Mouse (Mus musculus): ENCODE results near the gene Cisd2. TPM values are rescaled to one million over a fixed set of nuclear protein-coding genes. Genes with fewer than 3 reads are reported as not detected.

The Cisd2 gene
- polyA plus RNA-seq (2014; fragmentation: Nextera tagmentation; extraction: Ambion mirVana) = 57.6 and 60.7 TPM in 2 replicates

DNA sequence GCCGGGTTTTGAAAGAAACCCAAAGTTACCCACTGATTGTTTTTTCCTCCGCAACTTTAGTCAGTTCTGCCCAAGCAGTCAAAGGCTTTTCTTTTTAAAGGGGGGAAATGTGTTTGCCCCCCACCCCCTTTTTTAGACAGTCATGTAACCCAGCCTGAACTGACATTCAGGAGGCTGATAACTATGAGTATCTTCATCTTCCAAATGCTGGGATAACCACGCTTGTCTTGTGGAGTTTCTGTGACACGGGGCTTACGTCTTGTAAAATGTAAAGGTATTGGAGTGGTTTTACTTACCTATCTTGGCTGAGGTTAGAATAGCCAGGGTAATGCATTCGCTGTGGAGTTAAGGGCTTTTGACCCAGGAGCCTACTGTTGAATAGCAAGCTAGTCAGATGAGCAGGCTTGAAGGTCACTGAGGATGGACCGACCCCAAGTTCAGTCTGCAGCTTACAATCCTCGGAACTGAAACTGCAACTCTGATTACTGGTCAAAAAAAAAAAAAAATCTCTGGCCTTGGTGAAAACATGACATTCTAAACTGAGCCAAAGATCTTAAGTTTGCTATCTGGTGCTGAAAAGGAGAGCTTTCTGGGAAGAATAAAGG, at the start of gene Cisd2:
TSS of gene Cisd2 (minus strand) at position 318 of the 605 bp plus-strand sequence.
- Histone ChIP-seq H3K9ac (peak within 1 kb of the TSS; percentile 86), H3K27ac (peak within 1 kb of the TSS; percentile 99), H3K4me3 (replicated peaks; ENCODE audit: low read length) (peak within 1 kb of the TSS; percentile 76), H3K4me2 (replicated peaks) (peak within 1 kb of the TSS; percentile 82), H3K4me1 (replicated peaks; ENCODE audit: control insufficient read depth, insufficient read depth, low read length) (peaks cover 20% of the 10 kb centered on the region; the same call in 1 of the 2 replicates), H3K9me3 (ENCODE audit: control insufficient read depth, low read length) (no peaks in the 10 kb centered on the region), H3K36me3 (replicated peaks; ENCODE audit: control insufficient read depth, insufficient read depth) (no peaks in the 10 kb centered on the region), H3K27me3 (ENCODE audit: control insufficient read depth, insufficient read depth, low read length) (no peaks in the 10 kb centered on the region)
- WGBS = 2% methylated on average over 8 of the region's 8 CpGs
- ATAC-seq (ENCODE audit: low FRiP score) (peak; percentile 31), DNase-seq (ENCODE audit: low spot score) (no peak)

DNA sequence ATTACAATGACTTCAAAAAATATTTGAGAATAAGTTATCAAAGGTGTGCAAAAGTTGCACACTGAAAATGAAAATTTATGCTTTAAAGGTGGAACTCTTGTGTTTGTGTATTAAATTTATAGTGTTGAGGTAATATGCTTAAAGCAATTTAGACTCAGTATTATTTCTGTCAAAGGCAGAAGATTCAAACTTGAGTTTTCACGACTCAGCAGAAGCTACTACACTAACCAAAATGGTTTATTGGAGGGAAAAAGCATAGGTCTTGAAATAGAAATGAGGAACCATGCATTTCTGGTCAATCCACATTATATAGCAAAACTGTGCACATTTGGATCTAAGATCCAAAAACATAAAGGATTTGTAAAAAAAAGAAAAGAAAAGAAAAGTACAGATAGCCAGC, 47.1 kb upstream of the Cisd2 start:
- ATAC-seq (ENCODE audit: low FRiP score) = no peak
- no peaks in the 10 kb centered on the region for H3K27me3 ChIP-seq (ENCODE audit: control insufficient read depth, insufficient read depth, low read length)
- H3K9ac ChIP-seq = no peak overlapping the region
- H3K4me2 ChIP-seq (replicated peaks) = no peak overlapping the region
- H3K4me1 ChIP-seq (replicated peaks; ENCODE audit: control insufficient read depth, insufficient read depth, low read length) = no peaks in the 10 kb centered on the region
- H3K9me3 ChIP-seq (ENCODE audit: control insufficient read depth, low read length) = no peaks in the 10 kb centered on the region
- peaks cover 22% of the 10 kb centered on the region for H3K36me3 ChIP-seq (replicated peaks; ENCODE audit: control insufficient read depth, insufficient read depth)
- no peak overlapping the region for H3K4me3 ChIP-seq (replicated peaks; ENCODE audit: low read length)
- WGBS = 78% methylated on average over 1 of the region's 1 CpGs
- DNase-seq (ENCODE audit: low spot score) = no peak
- no peak overlapping the region for H3K27ac ChIP-seq

DNA sequence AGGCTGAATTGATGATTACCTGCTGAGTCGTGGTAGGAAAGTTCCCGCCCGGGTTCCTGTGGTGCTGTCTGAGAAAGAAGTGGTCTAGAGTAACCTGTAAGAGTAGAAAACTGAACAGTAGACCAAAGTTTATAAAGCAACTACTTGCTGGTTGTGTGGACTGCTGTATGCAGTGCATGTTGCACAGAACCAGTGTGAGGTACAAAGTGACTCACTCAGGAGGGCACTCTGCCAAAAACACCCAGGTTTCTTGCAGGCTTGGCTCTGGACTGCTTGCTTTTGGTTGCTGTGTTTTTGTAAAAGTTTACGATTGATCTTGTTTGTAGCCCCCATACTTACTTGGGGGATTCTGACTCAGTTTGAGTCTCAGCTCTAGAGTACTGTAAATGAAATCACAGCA, 46.2 kb upstream of the Cisd2 start:
- no peaks in the 10 kb centered on the region for H3K27me3 ChIP-seq (ENCODE audit: control insufficient read depth, insufficient read depth, low read length)
- H3K4me1 ChIP-seq (replicated peaks; ENCODE audit: control insufficient read depth, insufficient read depth, low read length) = no peaks in the 10 kb centered on the region
- H3K9ac ChIP-seq = no peak overlapping the region
- DNase-seq (ENCODE audit: low spot score) (peak; percentile 38), ATAC-seq (ENCODE audit: low FRiP score) (no peak; the same call in 1 of the 2 replicates)
- no peak overlapping the region for H3K27ac ChIP-seq
- no peak overlapping the region for H3K4me3 ChIP-seq (replicated peaks; ENCODE audit: low read length)
- WGBS = 49% methylated on average over 4 of the region's 4 CpGs
- no peak overlapping the region for H3K4me2 ChIP-seq (replicated peaks)
- H3K9me3 ChIP-seq (ENCODE audit: control insufficient read depth, low read length) = no peaks in the 10 kb centered on the region
- peaks cover 26% of the 10 kb centered on the region for H3K36me3 ChIP-seq (replicated peaks; ENCODE audit: control insufficient read depth, insufficient read depth)

DNA sequence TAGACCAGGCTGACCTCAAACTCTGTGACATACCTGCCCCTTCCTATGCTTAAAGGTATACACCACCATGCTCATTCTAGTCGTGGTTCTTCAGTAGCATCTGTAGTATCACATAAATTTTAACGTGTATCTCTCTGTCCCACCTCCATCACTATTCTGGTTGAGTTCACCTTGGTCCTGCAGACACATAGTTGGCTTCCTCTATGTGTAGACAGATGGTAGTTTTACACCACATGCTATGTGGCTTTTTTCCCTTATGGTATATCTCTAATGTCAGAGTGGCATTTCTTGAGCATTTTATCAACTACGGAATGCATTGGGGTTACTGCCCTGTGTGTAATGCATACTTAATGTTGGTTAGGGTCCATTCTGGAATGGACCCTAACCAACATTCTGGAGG, 45.4 kb upstream of the Cisd2 start:
- no peak overlapping the region for H3K4me2 ChIP-seq (replicated peaks)
- no peak overlapping the region for H3K27ac ChIP-seq
- ATAC-seq (ENCODE audit: low FRiP score) (no peak), DNase-seq (ENCODE audit: low spot score) (no peak)
- H3K27me3 ChIP-seq (ENCODE audit: control insufficient read depth, insufficient read depth, low read length) = no peaks in the 10 kb centered on the region
- H3K9ac ChIP-seq = no peak overlapping the region
- H3K4me3 ChIP-seq (replicated peaks; ENCODE audit: low read length) = no peak overlapping the region
- WGBS = 51% methylated on average over 3 of the region's 3 CpGs
- no peaks in the 10 kb centered on the region for H3K9me3 ChIP-seq (ENCODE audit: control insufficient read depth, low read length)
- no peaks in the 10 kb centered on the region for H3K4me1 ChIP-seq (replicated peaks; ENCODE audit: control insufficient read depth, insufficient read depth, low read length)
- peaks cover 34% of the 10 kb centered on the region for H3K36me3 ChIP-seq (replicated peaks; ENCODE audit: control insufficient read depth, insufficient read depth)

DNA sequence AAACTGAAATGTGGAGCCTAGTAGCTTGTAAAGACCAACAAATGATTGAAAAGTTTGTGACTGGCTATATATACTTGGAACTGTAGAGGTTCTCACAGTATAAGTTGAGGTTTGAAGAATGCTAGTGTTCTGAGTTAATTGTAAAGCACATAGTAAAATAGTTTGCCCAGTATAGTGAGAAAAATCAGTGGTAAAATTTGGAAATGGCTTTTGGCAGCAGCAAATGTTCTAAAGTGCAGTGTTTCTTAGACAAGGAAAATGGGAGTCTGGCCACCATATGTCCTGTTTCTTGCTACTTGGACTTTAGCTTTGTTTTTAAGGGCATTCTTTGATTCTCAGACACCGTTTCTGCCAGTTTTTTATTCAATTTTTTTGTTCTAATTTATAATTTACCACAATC, 44.7 kb upstream of the Cisd2 start:
- Histone ChIP-seq H3K4me1 (replicated peaks; ENCODE audit: control insufficient read depth, insufficient read depth, low read length) (no peaks in the 10 kb centered on the region), H3K4me2 (replicated peaks) (no peak overlapping the region), H3K27ac (no peak overlapping the region), H3K9ac (no peak overlapping the region), H3K36me3 (replicated peaks; ENCODE audit: control insufficient read depth, insufficient read depth) (peaks cover 40% of the 10 kb centered on the region), H3K27me3 (ENCODE audit: control insufficient read depth, insufficient read depth, low read length) (no peaks in the 10 kb centered on the region), H3K9me3 (ENCODE audit: control insufficient read depth, low read length) (no peaks in the 10 kb centered on the region), H3K4me3 (replicated peaks; ENCODE audit: low read length) (no peak overlapping the region)
- WGBS = 86% methylated on average over 1 of the region's 1 CpGs
- DNase-seq (ENCODE audit: low spot score) (no peak), ATAC-seq (ENCODE audit: low FRiP score) (no peak)

DNA sequence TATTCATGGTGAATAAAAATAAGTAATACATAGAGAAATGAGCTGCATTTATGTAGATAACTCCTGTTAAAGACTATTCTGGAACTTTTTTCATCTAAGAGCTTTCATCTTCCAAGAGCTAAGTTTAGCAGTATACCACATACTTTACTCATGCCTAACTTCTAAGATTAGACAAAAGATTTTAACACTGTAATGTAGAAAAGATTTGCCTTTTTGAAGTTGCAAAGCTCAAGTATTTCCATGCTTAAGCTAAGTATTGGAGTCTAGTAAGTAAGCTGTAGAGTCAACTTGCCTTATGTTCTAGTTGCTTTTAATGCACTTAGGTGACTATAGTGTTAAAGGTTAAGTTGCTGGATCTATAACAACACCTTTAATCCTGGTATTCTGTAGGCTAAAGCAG, 35.3 kb upstream of the Cisd2 start:
- H3K27ac ChIP-seq = no peak overlapping the region

DNA sequence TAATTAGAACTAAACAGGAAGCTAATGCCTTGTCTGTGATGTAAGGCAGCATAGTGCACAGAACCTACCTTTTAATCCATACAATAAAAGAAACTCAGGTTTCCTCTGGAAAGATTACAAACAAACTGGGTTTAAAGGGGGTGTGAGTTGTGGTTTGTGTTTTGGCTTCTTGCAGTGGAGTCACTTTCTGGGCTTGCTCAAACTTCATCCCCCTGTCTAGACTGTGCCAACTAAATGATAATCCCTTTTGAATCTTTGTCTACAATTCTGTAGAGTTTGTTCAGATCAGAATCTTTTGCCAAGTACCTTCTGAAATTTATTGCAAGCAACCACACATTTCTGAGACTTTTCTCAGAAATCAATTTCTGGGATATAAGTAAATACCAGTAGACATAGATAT, 21.2 kb upstream of the Cisd2 start:
- Histone ChIP-seq H3K9ac (no peak overlapping the region), H3K4me2 (replicated peaks) (no peak overlapping the region), H3K9me3 (ENCODE audit: control insufficient read depth, low read length) (no peaks in the 10 kb centered on the region), H3K4me1 (replicated peaks; ENCODE audit: control insufficient read depth, insufficient read depth, low read length) (peaks cover 26% of the 10 kb centered on the region), H3K4me3 (replicated peaks; ENCODE audit: low read length) (no peak overlapping the region), H3K27ac (no peak overlapping the region), H3K27me3 (ENCODE audit: control insufficient read depth, insufficient read depth, low read length) (no peaks in the 10 kb centered on the region), H3K36me3 (replicated peaks; ENCODE audit: control insufficient read depth, insufficient read depth) (peaks cover 18% of the 10 kb centered on the region)
- ATAC-seq (ENCODE audit: low FRiP score) (no peak), DNase-seq (ENCODE audit: low spot score) (no peak)

More for the DNA sequence above, 35.3 kb upstream of the Cisd2 start:
- Histone ChIP-seq H3K4me1 (replicated peaks; ENCODE audit: control insufficient read depth, insufficient read depth, low read length) (no peaks in the 10 kb centered on the region), H3K4me3 (replicated peaks; ENCODE audit: low read length) (no peak overlapping the region), H3K9me3 (ENCODE audit: control insufficient read depth, low read length) (no peaks in the 10 kb centered on the region), H3K36me3 (replicated peaks; ENCODE audit: control insufficient read depth, insufficient read depth) (peaks cover 77% of the 10 kb centered on the region), H3K4me2 (replicated peaks) (no peak overlapping the region), H3K9ac (no peak overlapping the region), H3K27me3 (ENCODE audit: control insufficient read depth, insufficient read depth, low read length) (no peaks in the 10 kb centered on the region)
- DNase-seq (ENCODE audit: low spot score) (no peak), ATAC-seq (ENCODE audit: low FRiP score) (no peak)

DNA sequence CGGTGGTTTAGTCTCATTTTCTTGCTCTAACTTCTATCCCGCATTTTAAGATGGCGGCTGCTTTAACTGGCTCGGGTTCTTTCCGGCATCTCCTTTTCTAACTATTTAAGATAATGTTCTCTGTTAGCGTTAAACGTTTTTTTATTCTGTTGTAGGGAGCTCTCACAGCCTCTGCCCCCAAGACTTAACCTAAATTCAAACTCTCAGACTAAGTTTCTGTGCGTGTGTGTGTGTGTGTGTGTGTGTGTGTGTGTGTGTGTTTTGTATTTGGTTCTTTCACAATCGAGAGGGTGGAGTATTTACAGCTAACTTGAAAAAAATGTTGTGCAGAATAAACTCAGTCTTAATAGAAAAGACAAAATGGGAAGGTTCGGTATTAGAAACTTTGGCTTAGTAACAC, 16.9 kb upstream of the Cisd2 start:
- Histone ChIP-seq H3K27ac (no peak overlapping the region), H3K36me3 (replicated peaks; ENCODE audit: control insufficient read depth, insufficient read depth) (peaks cover 16% of the 10 kb centered on the region)
- 55% methylated on average over 10 of the region's 10 CpGs for WGBS

DNA sequence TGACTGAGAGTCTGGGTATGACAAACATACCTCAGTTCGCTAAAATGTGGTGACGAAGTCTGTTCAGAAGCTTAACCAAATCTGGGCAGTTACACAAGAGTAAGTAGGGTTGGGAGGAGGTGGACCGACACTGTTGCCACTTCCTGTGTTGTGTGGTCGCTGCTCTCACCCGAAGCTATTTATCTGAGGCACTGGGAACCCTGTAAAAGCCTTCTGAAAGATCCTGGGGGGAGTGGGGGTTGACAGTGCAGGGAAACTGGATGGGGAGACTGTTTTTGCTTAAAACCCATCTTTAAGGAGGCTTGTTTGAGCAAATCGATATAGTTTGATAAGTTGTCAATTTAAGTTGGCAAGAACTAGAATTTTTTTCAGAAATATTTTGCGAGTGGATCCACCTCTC, 16.5 kb upstream of the Cisd2 start:
- peaks cover 35% of the 10 kb centered on the region for H3K4me1 ChIP-seq (replicated peaks; ENCODE audit: control insufficient read depth, insufficient read depth, low read length)
- WGBS = 32% methylated on average over 7 of the region's 7 CpGs
- no peaks in the 10 kb centered on the region for H3K27me3 ChIP-seq (ENCODE audit: control insufficient read depth, insufficient read depth, low read length)
- no peak overlapping the region; the same call in 1 of the 2 replicates for H3K27ac ChIP-seq
- H3K36me3 ChIP-seq (replicated peaks; ENCODE audit: control insufficient read depth, insufficient read depth) = peaks cover 16% of the 10 kb centered on the region
- H3K4me2 ChIP-seq (replicated peaks) = peak overlapping the region; percentile 93
- no peaks in the 10 kb centered on the region for H3K9me3 ChIP-seq (ENCODE audit: control insufficient read depth, low read length)
- H3K9ac ChIP-seq = peak overlapping the region; percentile 90
- ATAC-seq (ENCODE audit: low FRiP score) = no peak
- peak overlapping the region; percentile 82 for H3K4me3 ChIP-seq (replicated peaks; ENCODE audit: low read length)
- no peak for DNase-seq (ENCODE audit: low spot score)

More for the DNA sequence above, 16.9 kb upstream of the Cisd2 start:
- H3K9me3 ChIP-seq (ENCODE audit: control insufficient read depth, low read length) = no peaks in the 10 kb centered on the region
- peak overlapping the region; percentile 82 for H3K4me3 ChIP-seq (replicated peaks; ENCODE audit: low read length)
- no peaks in the 10 kb centered on the region for H3K27me3 ChIP-seq (ENCODE audit: control insufficient read depth, insufficient read depth, low read length)
- H3K4me1 ChIP-seq (replicated peaks; ENCODE audit: control insufficient read depth, insufficient read depth, low read length) = peaks cover 35% of the 10 kb centered on the region
- ATAC-seq (ENCODE audit: low FRiP score) = no peak
- no peak for DNase-seq (ENCODE audit: low spot score)
- peak overlapping the region; percentile 90 for H3K9ac ChIP-seq
- H3K4me2 ChIP-seq (replicated peaks) = peak overlapping the region; percentile 93

DNA sequence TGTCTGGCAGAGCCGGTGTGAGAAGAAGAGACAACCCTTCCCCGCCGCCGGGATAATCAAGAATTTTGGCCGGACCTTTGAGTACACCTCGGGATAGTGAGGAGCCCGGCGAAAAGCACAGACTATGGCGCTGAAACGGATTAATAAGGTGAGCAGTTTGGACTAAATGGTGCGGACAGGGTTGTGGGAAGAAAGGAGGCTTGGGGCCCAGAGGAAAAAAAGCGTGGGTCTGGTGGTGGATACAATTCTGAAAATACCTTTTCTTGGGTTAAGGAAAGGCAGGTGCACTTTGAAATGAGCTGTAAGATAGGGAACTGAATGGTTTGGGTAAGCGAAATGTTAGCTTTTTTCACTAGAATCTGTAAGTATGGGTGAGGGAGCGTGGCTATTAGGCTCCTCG, 15.9 kb upstream of the Cisd2 start:
- peak overlapping the region; percentile 82 for H3K4me3 ChIP-seq (replicated peaks; ENCODE audit: low read length)
- DNase-seq (ENCODE audit: low spot score) = no peak
- H3K4me1 ChIP-seq (replicated peaks; ENCODE audit: control insufficient read depth, insufficient read depth, low read length) = peaks cover 35% of the 10 kb centered on the region
- ATAC-seq (ENCODE audit: low FRiP score) = no peak
- H3K9ac ChIP-seq = peak overlapping the region; percentile 90
- H3K36me3 ChIP-seq (replicated peaks; ENCODE audit: control insufficient read depth, insufficient read depth) = peaks cover 12% of the 10 kb centered on the region
- H3K27me3 ChIP-seq (ENCODE audit: control insufficient read depth, insufficient read depth, low read length) = no peaks in the 10 kb centered on the region
- H3K9me3 ChIP-seq (ENCODE audit: control insufficient read depth, low read length) = no peaks in the 10 kb centered on the region
- 3% methylated on average over 15 of the region's 15 CpGs for WGBS
- peak overlapping the region; percentile 98 for H3K27ac ChIP-seq
- peak overlapping the region; percentile 93 for H3K4me2 ChIP-seq (replicated peaks)

Data from hindbrain, embryonic 14.5 days (tissue).